Mouse (Mus musculus): ENCODE results near the gene Castor2. TPM values are rescaled to one million over a fixed set of nuclear protein-coding genes. Genes with fewer than 3 reads are reported as not detected.

The Castor2 gene
- polyA plus RNA-seq, 2 experiments: 10.3 to 11.5 TPM

GRCm38 (mm10) chr5:134183880-134184808 lies 84.6 kb downstream of the Castor2 start, which contains the start of gene Gtf2ird2:
Gene Gtf2ird2 (plus strand): TSS chr5:134184019.
- Histone ChIP-seq H3K4me2 (replicated peaks; ENCODE audit: low read depth, low read length, severe bottlenecking) (peak within 1 kb of the TSS; percentile 93), H3K27me3 (ENCODE audit: control insufficient read depth, insufficient read depth, low read length) (no peaks in the 10 kb centered on the region), H3K9me3 (ENCODE audit: control insufficient read depth, low read length) (no peaks in the 10 kb centered on the region), H3K4me3 (replicated peaks; ENCODE audit: low read length) (peak within 1 kb of the TSS; percentile 75), H3K9ac (ENCODE audit: low read depth, low read length, severe bottlenecking) (peak within 1 kb of the TSS; percentile 91), H3K27ac (replicated peaks; ENCODE audit: low read depth, low read length) (peak within 1 kb of the TSS; percentile 92), H3K4me1 (ENCODE audit: control insufficient read depth, insufficient read depth, low read length) (peaks cover 12% of the 10 kb centered on the region), H3K36me3 (ENCODE audit: control insufficient read depth, insufficient read depth, low read length) (no peaks in the 10 kb centered on the region)
- under 1% methylated on average over 90 of the region's 92 CpGs for WGBS
- TF ChIP-seq POLR2A (IDR thresholded peaks at IDR 0.05; ENCODE audit: borderline replicate concordance, extremely low read depth, insufficient read depth, insufficient read length): peak; percentile 74; the same call in 1 of the 2 replicates
- DNase-seq (ENCODE audit: low spot score) (peak; percentile 100), ATAC-seq (ENCODE audit: low FRiP score, low read depth) (peak; percentile 95)

GRCm38 (mm10) chr5:134186059-134186458 lies 86.5 kb downstream of the Castor2 start:
- Histone ChIP-seq H3K27ac (replicated peaks; ENCODE audit: low read depth, low read length) (no peak overlapping the region), H3K9ac (ENCODE audit: low read depth, low read length, severe bottlenecking) (no peak overlapping the region), H3K4me1 (ENCODE audit: control insufficient read depth, insufficient read depth, low read length) (peaks cover 12% of the 10 kb centered on the region), H3K9me3 (ENCODE audit: control insufficient read depth, low read length) (no peaks in the 10 kb centered on the region), H3K36me3 (ENCODE audit: control insufficient read depth, insufficient read depth, low read length) (no peaks in the 10 kb centered on the region), H3K27me3 (ENCODE audit: control insufficient read depth, insufficient read depth, low read length) (no peaks in the 10 kb centered on the region), H3K4me2 (replicated peaks; ENCODE audit: low read depth, low read length, severe bottlenecking) (no peak overlapping the region), H3K4me3 (replicated peaks; ENCODE audit: low read length) (no peak overlapping the region)
- DNase-seq (ENCODE audit: low spot score) (no peak), ATAC-seq (ENCODE audit: low FRiP score, low read depth) (no peak)
- TF ChIP-seq POLR2A (IDR thresholded peaks at IDR 0.05; ENCODE audit: borderline replicate concordance, extremely low read depth, insufficient read depth, insufficient read length): no peak
- WGBS: 83% methylated on average over 3 of the region's 3 CpGs

GRCm38 (mm10) chr5:134186961-134187731 lies 87.6 kb downstream of the Castor2 start:
- peaks cover 12% of the 10 kb centered on the region for H3K4me1 ChIP-seq (ENCODE audit: control insufficient read depth, insufficient read depth, low read length)
- no peak overlapping the region for H3K9ac ChIP-seq (ENCODE audit: low read depth, low read length, severe bottlenecking)
- no peak for TF ChIP-seq POLR2A (IDR thresholded peaks at IDR 0.05; ENCODE audit: borderline replicate concordance, extremely low read depth, insufficient read depth, insufficient read length)
- no peaks in the 10 kb centered on the region for H3K9me3 ChIP-seq (ENCODE audit: control insufficient read depth, low read length)
- H3K4me3 ChIP-seq (replicated peaks; ENCODE audit: low read length): no peak overlapping the region
- H3K27ac ChIP-seq (replicated peaks; ENCODE audit: low read depth, low read length): no peak overlapping the region
- no peak overlapping the region for H3K4me2 ChIP-seq (replicated peaks; ENCODE audit: low read depth, low read length, severe bottlenecking)
- H3K36me3 ChIP-seq (ENCODE audit: control insufficient read depth, insufficient read depth, low read length): no peaks in the 10 kb centered on the region
- 77% methylated on average over 4 of the region's 4 CpGs for WGBS
- no peaks in the 10 kb centered on the region for H3K27me3 ChIP-seq (ENCODE audit: control insufficient read depth, insufficient read depth, low read length)
- DNase-seq (ENCODE audit: low spot score): no peak
- ATAC-seq (ENCODE audit: low FRiP score, low read depth): no peak

- Histone ChIP-seq H3K27me3 (ENCODE audit: control insufficient read depth, insufficient read depth, low read length) (no peaks in the 10 kb centered on the region), H3K9ac (ENCODE audit: low read depth, low read length, severe bottlenecking) (no peak overlapping the region), H3K4me1 (ENCODE audit: control insufficient read depth, insufficient read depth, low read length) (peaks cover 2% of the 10 kb centered on the region), H3K4me2 (replicated peaks; ENCODE audit: low read depth, low read length, severe bottlenecking) (no peak overlapping the region), H3K4me3 (replicated peaks; ENCODE audit: low read length) (no peak overlapping the region), H3K27ac (replicated peaks; ENCODE audit: low read depth, low read length) (no peak overlapping the region), H3K36me3 (ENCODE audit: control insufficient read depth, insufficient read depth, low read length) (peaks cover 8% of the 10 kb centered on the region; the same call in 1 of the 2 replicates), H3K9me3 (ENCODE audit: control insufficient read depth, low read length) (no peaks in the 10 kb centered on the region)
- TF ChIP-seq POLR2A (IDR thresholded peaks at IDR 0.05; ENCODE audit: borderline replicate concordance, extremely low read depth, insufficient read depth, insufficient read length): no peak
- WGBS: 65% methylated on average over 7 of the region's 7 CpGs
- DNase-seq (ENCODE audit: low spot score) (no peak), ATAC-seq (ENCODE audit: low FRiP score, low read depth) (no peak)
Measured at GRCm38 (mm10) chr5:134188571-134188970, 89.1 kb downstream of the Castor2 start.

GRCm38 (mm10) chr5:134193664-134194063 lies 94.2 kb downstream of the Castor2 start:
- TF ChIP-seq POLR2A (IDR thresholded peaks at IDR 0.05; ENCODE audit: borderline replicate concordance, extremely low read depth, insufficient read depth, insufficient read length): no peak
- Histone ChIP-seq H3K36me3 (ENCODE audit: control insufficient read depth, insufficient read depth, low read length) (peaks cover 26% of the 10 kb centered on the region), H3K9me3 (ENCODE audit: control insufficient read depth, low read length) (no peaks in the 10 kb centered on the region), H3K9ac (ENCODE audit: low read depth, low read length, severe bottlenecking) (no peak overlapping the region), H3K4me2 (replicated peaks; ENCODE audit: low read depth, low read length, severe bottlenecking) (no peak overlapping the region), H3K27me3 (ENCODE audit: control insufficient read depth, insufficient read depth, low read length) (no peaks in the 10 kb centered on the region), H3K27ac (replicated peaks; ENCODE audit: low read depth, low read length) (no peak overlapping the region), H3K4me3 (replicated peaks; ENCODE audit: low read length) (no peak overlapping the region), H3K4me1 (ENCODE audit: control insufficient read depth, insufficient read depth, low read length) (no peaks in the 10 kb centered on the region)
- WGBS: 79% methylated on average over 8 of the region's 8 CpGs
- ATAC-seq (ENCODE audit: low FRiP score, low read depth) (no peak), DNase-seq (ENCODE audit: low spot score) (no peak)

Other genes with a start within 250 kb of the Castor2 start
- gene Rcc1l, start 77.1 kb downstream of the Castor2 start, polyA plus RNA-seq (2012; rRNA removed): 24.7 and 26.4 TPM in 2 replicates
- 30.1 and 30.4 TPM in 2 replicates for gene Rcc1l, start 77.1 kb downstream of the Castor2 start, polyA plus RNA-seq (2014; fragmentation: Nextera tagmentation; extraction: Ambion mirVana)
- 14.8 and 15.8 TPM in 2 replicates for gene Gtf2ird2, start 84.3 kb downstream of the Castor2 start, polyA plus RNA-seq (2012; rRNA removed)
- 7.9 and 8.5 TPM in 2 replicates for gene Gtf2ird2, start 84.3 kb downstream of the Castor2 start, polyA plus RNA-seq (2014; fragmentation: Nextera tagmentation; extraction: Ambion mirVana)
- 8.4 and 8.8 TPM in 2 replicates for gene Ncf1, start 129.9 kb downstream of the Castor2 start, polyA plus RNA-seq (2012; rRNA removed)
- 8.3 and 10.2 TPM in 2 replicates for gene Ncf1, start 129.9 kb downstream of the Castor2 start, polyA plus RNA-seq (2014; fragmentation: Nextera tagmentation; extraction: Ambion mirVana)
- 186 and 190 TPM in 2 replicates for gene Gtf2i, start 215.0 kb downstream of the Castor2 start, polyA plus RNA-seq (2012; rRNA removed)
- 169 and 195 TPM in 2 replicates for gene Gtf2i, start 215.0 kb downstream of the Castor2 start, polyA plus RNA-seq (2014; fragmentation: Nextera tagmentation; extraction: Ambion mirVana)